Mouse (Mus musculus): Measurements from ENCODE around the gene Dusp27.

GRCm38 (mm10) chr1:166172992-166173391, 45.3 kb upstream of the Dusp27 start:
- TF ChIP-seq CTCF (IDR thresholded peaks at IDR 0.05; ENCODE audit: borderline replicate concordance, insufficient read depth, low read length) (no peak), POLR2A (IDR thresholded peaks at IDR 0.05; ENCODE audit: low read depth, low read length) (no peak)

Measured in embryonic fibroblast, embryonic 13.5 days (primary cell).